Mouse (Mus musculus) forebrain, embryonic 16.5 days (tissue): ENCODE results near the gene Prss27. TPM values are rescaled to one million over a fixed set of nuclear protein-coding genes. Genes with fewer than 3 reads are reported as not detected.

Experiments used
- ATAC-seq: fragments of 200-750 bp; cut with Nextera tagmentation; 2 replicates; pipeline ENCODE4 v1.8.0; 2017; ENCODE audit warnings: mild to moderate bottlenecking, moderate library complexity
- H3K27ac ChIP-seq: fragments of 300-500 bp; sonication (generic); 2 replicates; pipeline ENCODE4 v1.5.1; 2014; ENCODE audit warnings: low read length, control low read depth
- H3K27me3 ChIP-seq: fragments of 300-500 bp; sonication (generic); replicated peaks from 2 replicates; pipeline ENCODE4 v1.6.1; 2014; ENCODE audit warnings: low read length; ENCODE audit not compliant: control insufficient read depth, insufficient read depth
- H3K36me3 ChIP-seq: fragments of 300-500 bp; sonication (generic); 2 replicates; pipeline ENCODE4 v1.6.1; 2014; ENCODE audit not compliant: control insufficient read depth, insufficient read depth
- H3K4me1 ChIP-seq: fragments of 300-500 bp; sonication (generic); replicated peaks from 2 replicates; pipeline ENCODE4 v1.6.1; 2014; ENCODE audit warnings: low read length; ENCODE audit not compliant: control insufficient read depth, insufficient read depth
- H3K4me2 ChIP-seq: fragments of 300-500 bp; sonication (generic); 2 replicates; pipeline ENCODE4 v1.6.1; 2014; ENCODE audit warnings: mild to moderate bottlenecking, low read length, control low read depth
- H3K4me3 ChIP-seq: fragments of 300-500 bp; sonication (generic); replicated peaks from 2 replicates; pipeline ENCODE4 v1.5.1; 2014; ENCODE audit warnings: mild to moderate bottlenecking, low read length, control low read depth
- H3K9ac ChIP-seq: fragments of 300-500 bp; sonication (generic); replicated peaks from 2 replicates; pipeline ENCODE4 v1.6.1; 2014; ENCODE audit warnings: low read depth, low read length, control low read depth
- H3K9me3 ChIP-seq: fragments of 300-500 bp; sonication (generic); 2 replicates; pipeline ENCODE4 v1.6.1; 2016; ENCODE audit warnings: low read length; ENCODE audit not compliant: control insufficient read depth
- WGBS: fragments of 180-500 bp; shearing (Covaris S2); extraction: QIAGEN DNeasy Blood & Tissue Kit; methylation state at CpG from one replicate; pipeline ENCODE4 v1.1.7; 2014; 5-methylcytosine and 5-hydroxymethylcytosine counted together
- polyA plus RNA-seq: library from polyadenylated mRNA; unstranded; fragments of >200 nt; fragmentation: Nextera tagmentation; extraction: Ambion mirVana; gene quantifications from 2 replicates; pipeline ENCODE4 v1.2.1, GENCODE M21; 2015

Gene Prss27
- polyA plus RNA-seq, 1 experiment from 2014 or later = 0.49 TPM

DNA sequence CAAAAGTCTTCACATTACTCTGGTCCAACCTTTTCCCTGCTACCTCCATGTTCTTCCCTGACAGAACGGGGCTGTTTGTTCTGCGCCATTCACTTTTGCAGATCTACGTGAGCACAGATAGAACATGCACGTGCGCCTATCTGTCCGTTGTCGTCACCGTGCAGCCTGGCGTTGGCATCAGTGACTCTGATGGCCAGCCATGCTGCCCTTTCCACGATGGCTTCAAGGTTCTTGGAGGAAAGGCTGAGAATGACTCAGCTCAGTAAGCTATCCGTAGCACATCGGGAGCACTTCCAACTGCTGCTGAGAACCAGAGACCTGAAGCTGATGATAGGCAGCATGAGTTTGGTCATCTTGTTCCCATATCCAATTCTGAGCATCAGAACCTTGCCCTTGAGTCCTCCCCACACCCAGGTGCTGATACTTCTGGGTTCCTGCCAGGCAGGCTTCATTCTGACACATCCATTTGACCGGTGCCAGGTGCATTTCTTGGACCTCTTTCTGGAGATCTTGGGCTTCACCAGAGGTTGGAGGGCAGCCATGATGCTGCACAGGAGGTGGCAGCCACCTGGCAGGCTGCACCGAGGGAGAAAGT, 33.8 kb upstream of the Prss27 start:
- Histone ChIP-seq H3K27ac (no peak overlapping the region), H3K4me2 (no peak overlapping the region), H3K27me3 (no peaks in the 10 kb centered on the region; the same call in 1 of the 2 replicates), H3K9me3 (no peaks in the 10 kb centered on the region), H3K36me3 (no peaks in the 10 kb centered on the region), H3K4me1 (no peaks in the 10 kb centered on the region), H3K9ac (no peak overlapping the region), H3K4me3 (no peak overlapping the region)
- 93% methylated on average over 14 of the region's 14 CpGs for WGBS
- ATAC-seq = no peak

DNA sequence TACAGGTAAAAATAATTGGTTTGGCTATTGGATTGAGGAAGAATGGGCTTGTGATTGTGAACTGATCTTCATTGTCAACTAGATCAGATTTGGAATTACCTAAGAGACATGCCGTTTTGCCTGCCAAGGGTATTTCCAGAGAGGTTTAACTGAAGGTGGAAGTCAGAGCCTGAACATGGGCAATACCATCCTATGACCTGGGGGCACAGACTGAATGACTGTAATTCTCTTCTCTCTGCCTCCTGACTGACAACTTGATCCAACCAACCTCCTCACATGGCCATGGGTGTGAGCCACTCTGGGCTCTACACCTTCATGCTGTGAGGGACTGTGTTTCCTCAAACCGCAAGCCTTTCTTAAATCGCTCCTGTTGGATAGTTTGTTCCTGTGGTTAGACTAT, 32.9 kb upstream of the Prss27 start:
- H3K36me3 ChIP-seq = no peaks in the 10 kb centered on the region
- no peak for ATAC-seq
- no peak overlapping the region for H3K27ac ChIP-seq
- no peaks in the 10 kb centered on the region for H3K9me3 ChIP-seq
- H3K27me3 ChIP-seq = no peaks in the 10 kb centered on the region; the same call in 1 of the 2 replicates
- no peak overlapping the region for H3K9ac ChIP-seq
- no peak overlapping the region for H3K4me3 ChIP-seq
- no peak overlapping the region for H3K4me2 ChIP-seq
- WGBS = 87% methylated on average over 3 of the region's 3 CpGs
- no peaks in the 10 kb centered on the region for H3K4me1 ChIP-seq

DNA sequence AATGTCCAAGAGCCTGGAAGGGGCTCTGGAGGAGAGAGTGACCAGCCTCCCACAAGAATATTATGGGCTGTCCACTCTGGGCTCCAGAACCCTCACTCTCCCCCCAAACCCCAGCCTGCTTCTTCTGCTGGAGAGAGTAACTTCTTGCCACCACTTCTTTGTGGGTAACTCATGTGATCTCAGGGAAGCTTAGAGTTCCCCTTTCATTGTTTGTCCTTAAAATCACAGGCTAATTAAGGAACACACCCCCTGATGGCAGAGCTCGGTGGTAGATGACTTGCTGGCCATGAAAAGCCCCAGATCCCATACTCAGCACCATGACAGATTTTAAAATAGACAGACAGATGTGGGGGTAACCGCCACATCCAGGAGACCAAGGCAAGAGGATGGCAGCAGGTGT, 31.0 kb upstream of the Prss27 start:
- Histone ChIP-seq H3K4me1 (no peaks in the 10 kb centered on the region), H3K9me3 (no peaks in the 10 kb centered on the region), H3K9ac (no peak overlapping the region), H3K4me2 (no peak overlapping the region), H3K36me3 (no peaks in the 10 kb centered on the region), H3K27ac (no peak overlapping the region), H3K27me3 (no peaks in the 10 kb centered on the region; the same call in 1 of the 2 replicates), H3K4me3 (no peak overlapping the region)
- no peak for ATAC-seq
- WGBS = 43% methylated on average over 2 of the region's 2 CpGs

DNA sequence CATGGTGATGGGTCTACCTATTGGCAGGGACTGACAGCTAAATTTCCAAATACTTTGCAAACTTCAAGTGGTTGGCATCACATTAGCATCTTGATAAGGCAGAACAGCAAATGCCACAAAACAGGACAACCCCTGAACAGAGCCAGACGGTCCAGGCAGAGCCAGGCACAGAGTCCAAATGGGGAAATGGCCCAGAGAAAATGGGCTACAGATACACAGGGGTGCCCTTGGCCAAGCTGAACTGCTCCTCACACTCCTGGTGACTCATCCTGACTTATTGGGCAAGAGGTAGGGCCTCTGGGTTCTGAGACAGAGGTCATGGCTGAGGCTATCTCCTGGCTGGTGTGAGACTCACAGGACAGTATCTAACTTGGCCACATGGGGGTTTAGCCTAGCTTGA, 30.6 kb upstream of the Prss27 start:
- Histone ChIP-seq H3K9me3 (no peaks in the 10 kb centered on the region), H3K27ac (no peak overlapping the region), H3K4me1 (no peaks in the 10 kb centered on the region), H3K36me3 (no peaks in the 10 kb centered on the region), H3K9ac (no peak overlapping the region), H3K27me3 (no peaks in the 10 kb centered on the region; the same call in 1 of the 2 replicates), H3K4me3 (no peak overlapping the region), H3K4me2 (no peak overlapping the region)
- ATAC-seq = no peak
- WGBS = 77% methylated on average over 1 of the region's 1 CpGs

DNA sequence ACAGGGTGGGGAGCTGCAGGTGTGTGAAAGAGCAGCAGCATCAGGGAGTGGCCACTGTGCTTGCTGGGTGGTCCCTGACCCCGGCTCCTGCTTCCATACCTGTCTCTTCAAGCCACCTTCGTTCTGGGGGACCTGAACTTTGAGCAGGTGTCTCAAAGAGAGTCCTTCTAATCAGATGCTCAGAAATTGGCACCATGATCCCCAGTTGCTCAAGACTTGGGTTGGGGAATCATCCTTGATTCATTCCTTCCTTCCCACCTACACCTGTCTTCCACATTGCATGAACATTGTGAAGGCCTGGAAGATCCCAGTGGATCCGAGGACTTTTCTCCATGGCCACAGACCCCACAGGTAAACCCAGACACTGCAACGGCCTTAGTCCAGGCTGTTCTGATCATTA, 29.8 kb upstream of the Prss27 start:
- 81% methylated on average over 4 of the region's 4 CpGs for WGBS
- no peak overlapping the region for H3K4me2 ChIP-seq
- no peak for ATAC-seq

DNA sequence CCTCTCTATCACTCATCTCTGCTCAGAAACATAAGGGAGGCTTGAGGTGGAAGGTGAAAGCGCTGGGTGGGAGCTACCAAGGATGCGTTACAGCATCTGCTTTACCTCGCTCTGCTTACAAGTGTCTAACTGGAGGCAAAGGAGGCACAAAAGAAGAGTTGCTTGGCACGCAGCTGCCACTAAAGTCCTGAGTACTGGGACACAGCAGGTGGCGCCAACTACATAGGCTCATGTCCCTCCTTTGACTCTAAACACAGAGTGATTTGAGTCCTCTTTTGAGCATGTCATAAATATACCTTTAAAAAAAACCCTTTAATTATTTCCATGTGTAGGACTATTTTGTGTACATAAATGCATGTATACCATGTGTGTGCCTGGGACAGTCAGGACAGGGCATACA, 28.3 kb upstream of the Prss27 start:
- no peak overlapping the region for H3K9ac ChIP-seq
- H3K27me3 ChIP-seq = no peaks in the 10 kb centered on the region
- H3K27ac ChIP-seq = no peak overlapping the region
- WGBS = 48% methylated on average over 5 of the region's 5 CpGs
- ATAC-seq = no peak
- no peak overlapping the region for H3K4me3 ChIP-seq
- H3K9me3 ChIP-seq = no peaks in the 10 kb centered on the region
- H3K4me2 ChIP-seq = no peak overlapping the region
- no peaks in the 10 kb centered on the region for H3K36me3 ChIP-seq
- H3K4me1 ChIP-seq = no peaks in the 10 kb centered on the region

More for the DNA sequence above, 29.8 kb upstream of the Prss27 start:
- H3K4me1 ChIP-seq = no peaks in the 10 kb centered on the region
- no peak overlapping the region for H3K4me3 ChIP-seq
- H3K27ac ChIP-seq = no peak overlapping the region
- no peak overlapping the region for H3K9ac ChIP-seq
- H3K27me3 ChIP-seq = no peaks in the 10 kb centered on the region
- no peaks in the 10 kb centered on the region for H3K36me3 ChIP-seq
- H3K9me3 ChIP-seq = no peaks in the 10 kb centered on the region

DNA sequence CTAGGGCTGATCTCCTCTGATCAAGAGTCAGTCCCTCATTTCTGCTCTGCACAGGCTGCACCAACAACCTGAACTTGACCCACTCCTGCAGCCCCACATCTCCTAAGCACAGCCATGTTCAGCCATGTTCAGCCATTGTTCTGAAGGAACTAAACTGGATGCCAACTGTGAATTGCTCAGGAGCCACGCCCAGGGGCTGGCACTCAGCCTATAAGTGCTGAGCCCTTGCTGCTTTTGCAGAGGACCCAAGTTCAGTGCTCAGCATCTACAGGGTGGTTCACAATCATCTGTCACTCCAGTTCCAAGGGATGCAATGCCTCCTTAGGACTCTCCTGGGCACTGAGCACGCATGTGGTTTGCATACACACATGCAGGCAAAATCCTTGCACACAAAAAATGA, 25.0 kb upstream of the Prss27 start:
- ATAC-seq = no peak
- H3K4me3 ChIP-seq = no peak overlapping the region
- no peaks in the 10 kb centered on the region for H3K27me3 ChIP-seq
- no peaks in the 10 kb centered on the region for H3K4me1 ChIP-seq
- WGBS = 72% methylated on average over 2 of the region's 2 CpGs
- H3K27ac ChIP-seq = no peak overlapping the region
- H3K9me3 ChIP-seq = no peaks in the 10 kb centered on the region
- H3K4me2 ChIP-seq = no peak overlapping the region
- H3K36me3 ChIP-seq = no peaks in the 10 kb centered on the region
- no peak overlapping the region for H3K9ac ChIP-seq

DNA sequence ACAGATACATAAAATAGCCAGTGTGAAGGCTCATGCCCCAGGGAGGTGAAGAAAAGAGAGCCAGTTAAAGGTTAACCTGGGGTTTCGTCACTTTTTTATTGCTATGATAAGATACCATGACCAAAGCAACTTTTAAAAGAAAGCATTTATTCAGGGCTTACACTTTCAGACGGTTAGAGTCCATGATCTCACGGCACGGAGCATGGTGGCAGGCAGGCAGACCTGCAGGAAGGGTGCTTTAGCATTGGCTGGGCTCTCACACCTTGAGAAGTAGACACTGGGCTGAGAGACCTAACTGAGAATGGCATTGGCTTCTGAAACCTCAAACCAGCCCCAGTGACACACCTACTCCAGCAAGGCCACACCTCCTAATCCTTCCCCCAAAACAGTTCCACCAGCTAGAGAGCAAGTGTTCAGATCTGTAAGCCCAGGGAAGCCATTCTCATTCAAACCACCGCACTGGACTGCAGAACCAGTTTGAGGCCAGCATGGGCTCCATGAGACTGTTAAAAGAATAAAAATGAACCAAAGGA, 23.4 kb upstream of the Prss27 start:
- Histone ChIP-seq H3K4me3 (no peak overlapping the region), H3K36me3 (no peaks in the 10 kb centered on the region), H3K27me3 (no peaks in the 10 kb centered on the region), H3K9ac (no peak overlapping the region), H3K4me1 (no peaks in the 10 kb centered on the region), H3K9me3 (no peaks in the 10 kb centered on the region), H3K4me2 (no peak overlapping the region), H3K27ac (no peak overlapping the region)
- 86% methylated on average over 5 of the region's 5 CpGs for WGBS
- no peak for ATAC-seq

DNA sequence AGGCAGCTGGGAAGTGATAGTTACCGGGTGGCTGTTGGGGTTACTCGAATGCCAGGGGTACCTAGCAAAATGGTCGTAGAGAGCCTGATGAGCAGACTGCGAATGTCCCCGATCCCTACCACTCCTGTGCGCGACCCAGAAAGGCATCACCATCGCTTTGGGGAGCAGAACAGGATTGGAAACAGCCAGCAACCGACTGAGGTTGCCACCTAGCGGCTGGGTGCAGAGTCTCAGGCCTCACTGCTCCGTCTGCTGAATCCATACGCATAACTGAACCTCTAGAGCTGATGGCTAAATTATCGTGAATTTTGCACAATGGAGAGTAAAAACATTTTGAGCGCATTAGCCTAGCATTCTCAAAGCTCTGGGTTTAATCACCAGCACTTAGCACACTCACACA, 22.2 kb upstream of the Prss27 start:
- WGBS = 28% methylated on average over 14 of the region's 14 CpGs

DNA sequence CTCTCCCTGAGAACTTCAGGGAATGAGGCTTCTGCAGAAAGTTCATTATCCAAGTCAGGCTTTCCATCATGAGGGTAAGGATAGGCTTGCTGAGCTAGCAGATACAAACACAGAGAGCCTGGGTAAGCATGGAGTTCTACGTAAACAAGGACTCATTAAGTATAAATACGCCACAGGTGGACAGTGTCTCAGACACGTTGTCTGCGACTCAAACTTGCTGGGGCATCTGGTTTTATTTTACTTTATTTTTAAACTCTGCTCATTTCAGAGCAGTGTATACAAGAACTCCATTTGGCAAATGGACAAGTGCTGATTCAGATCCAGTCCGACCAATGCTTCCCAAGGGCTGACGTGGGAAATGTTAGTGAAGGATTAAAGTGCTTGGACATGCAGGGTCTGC, 17.2 kb upstream of the Prss27 start:
- Histone ChIP-seq H3K4me1 (no peaks in the 10 kb centered on the region), H3K9ac (no peak overlapping the region), H3K27ac (no peak overlapping the region), H3K36me3 (no peaks in the 10 kb centered on the region), H3K9me3 (no peaks in the 10 kb centered on the region), H3K4me3 (no peak overlapping the region), H3K4me2 (no peak overlapping the region), H3K27me3 (no peaks in the 10 kb centered on the region)
- 87% methylated on average over 6 of the region's 6 CpGs for WGBS
- ATAC-seq = no peak

More for the DNA sequence above, 22.2 kb upstream of the Prss27 start:
- Histone ChIP-seq H3K27ac (no peak overlapping the region), H3K27me3 (no peaks in the 10 kb centered on the region), H3K4me3 (no peak overlapping the region), H3K4me1 (no peaks in the 10 kb centered on the region), H3K4me2 (no peak overlapping the region), H3K36me3 (no peaks in the 10 kb centered on the region), H3K9me3 (no peaks in the 10 kb centered on the region), H3K9ac (no peak overlapping the region)
- no peak for ATAC-seq
